Mouse (Mus musculus): Measurements from ENCODE around the gene Ilvbl. TPM values are rescaled to one million over a fixed set of nuclear protein-coding genes. Genes with fewer than 3 reads are reported as not detected.
"Not testable (repeated sequence)": the region's sequence is repeated elsewhere in the genome, so short reads cannot be mapped to it uniquely, and the experiment has no call there.

The Ilvbl gene
- polyA plus RNA-seq, 1 experiment from 2014 or later: 27.5 TPM

- 82% methylated on average over 6 of the region's 6 CpGs for WGBS
- no peak for DNase-seq (ENCODE audit: low spot score)
- H3K9ac ChIP-seq (ENCODE audit: low read depth, low read length): no peak overlapping the region
- ATAC-seq (ENCODE audit: low FRiP score): no peak
- H3K4me3 ChIP-seq (ENCODE audit: low read depth, low read length): no peak overlapping the region
- H3K4me1 ChIP-seq (replicated peaks; ENCODE audit: control insufficient read depth, insufficient read depth, low read length): no peaks in the 10 kb centered on the region; the same call in 1 of the 2 replicates
- no peaks in the 10 kb centered on the region for H3K9me3 ChIP-seq (ENCODE audit: control insufficient read depth, low read length)
- no peak overlapping the region for H3K27ac ChIP-seq (ENCODE audit: low read depth, low read length)
- no peaks in the 10 kb centered on the region for H3K27me3 ChIP-seq (ENCODE audit: control insufficient read depth, insufficient read depth, low read length)
- H3K36me3 ChIP-seq (ENCODE audit: control insufficient read depth, insufficient read depth, low read length): no peaks in the 10 kb centered on the region
- no peak overlapping the region for H3K4me2 ChIP-seq (replicated peaks; ENCODE audit: low read depth, low read length)
Observed at GRCm38 (mm10) chr10:78594157-78594556, 20.0 kb downstream of the Ilvbl start.

GRCm38 (mm10) chr10:78594566-78594965 is 20.4 kb downstream of the Ilvbl start:
- no peak for DNase-seq (ENCODE audit: low spot score)
- H3K27me3 ChIP-seq (ENCODE audit: control insufficient read depth, insufficient read depth, low read length): no peaks in the 10 kb centered on the region
- no peak for ATAC-seq (ENCODE audit: low FRiP score)

GRCm38 (mm10) chr10:78599865-78600264 is 25.7 kb downstream of the Ilvbl start:
- H3K4me2 ChIP-seq (replicated peaks; ENCODE audit: low read depth, low read length): no peak overlapping the region
- no peak for DNase-seq (ENCODE audit: low spot score)
- no peaks in the 10 kb centered on the region for H3K9me3 ChIP-seq (ENCODE audit: control insufficient read depth, low read length)
- H3K4me3 ChIP-seq (ENCODE audit: low read depth, low read length): no peak overlapping the region
- no peaks in the 10 kb centered on the region for H3K36me3 ChIP-seq (ENCODE audit: control insufficient read depth, insufficient read depth, low read length)
- H3K4me1 ChIP-seq (replicated peaks; ENCODE audit: control insufficient read depth, insufficient read depth, low read length): no peaks in the 10 kb centered on the region
- H3K9ac ChIP-seq (ENCODE audit: low read depth, low read length): no peak overlapping the region
- no peak overlapping the region for H3K27ac ChIP-seq (ENCODE audit: low read depth, low read length)
- WGBS: 86% methylated on average over 5 of the region's 5 CpGs
- no peak for ATAC-seq (ENCODE audit: low FRiP score)
- no peaks in the 10 kb centered on the region for H3K27me3 ChIP-seq (ENCODE audit: control insufficient read depth, insufficient read depth, low read length)

More at GRCm38 (mm10) chr10:78594566-78594965, 20.4 kb downstream of the Ilvbl start:
- no peak overlapping the region for H3K4me2 ChIP-seq (replicated peaks; ENCODE audit: low read depth, low read length)
- no peaks in the 10 kb centered on the region for H3K36me3 ChIP-seq (ENCODE audit: control insufficient read depth, insufficient read depth, low read length)
- H3K4me3 ChIP-seq (ENCODE audit: low read depth, low read length): no peak overlapping the region
- H3K4me1 ChIP-seq (replicated peaks; ENCODE audit: control insufficient read depth, insufficient read depth, low read length): no peaks in the 10 kb centered on the region; the same call in 1 of the 2 replicates
- no peak overlapping the region for H3K27ac ChIP-seq (ENCODE audit: low read depth, low read length)
- no peak overlapping the region for H3K9ac ChIP-seq (ENCODE audit: low read depth, low read length)
- no peaks in the 10 kb centered on the region for H3K9me3 ChIP-seq (ENCODE audit: control insufficient read depth, low read length)

- H3K27ac ChIP-seq (ENCODE audit: low read depth, low read length): no peak overlapping the region
- H3K9ac ChIP-seq (ENCODE audit: low read depth, low read length): no peak overlapping the region
- DNase-seq (ENCODE audit: low spot score) (peak; percentile 20), ATAC-seq (ENCODE audit: low FRiP score) (no peak)
- no peaks in the 10 kb centered on the region for H3K36me3 ChIP-seq (ENCODE audit: control insufficient read depth, insufficient read depth, low read length)
- WGBS: 47% methylated on average over 3 of the region's 3 CpGs
- H3K4me3 ChIP-seq (ENCODE audit: low read depth, low read length): no peak overlapping the region
- no peaks in the 10 kb centered on the region for H3K9me3 ChIP-seq (ENCODE audit: control insufficient read depth, low read length)
- no peaks in the 10 kb centered on the region for H3K4me1 ChIP-seq (replicated peaks; ENCODE audit: control insufficient read depth, insufficient read depth, low read length)
- H3K27me3 ChIP-seq (ENCODE audit: control insufficient read depth, insufficient read depth, low read length): no peaks in the 10 kb centered on the region
- H3K4me2 ChIP-seq (replicated peaks; ENCODE audit: low read depth, low read length): no peak overlapping the region
Observed at GRCm38 (mm10) chr10:78605080-78605479, 30.9 kb downstream of the Ilvbl start.

- WGBS: 74% methylated on average over 3 of the region's 3 CpGs
- no peak for DNase-seq (ENCODE audit: low spot score)
- no peaks in the 10 kb centered on the region for H3K4me1 ChIP-seq (replicated peaks; ENCODE audit: control insufficient read depth, insufficient read depth, low read length)
- no peak overlapping the region for H3K4me3 ChIP-seq (ENCODE audit: low read depth, low read length)
- H3K4me2 ChIP-seq (replicated peaks; ENCODE audit: low read depth, low read length): no peak overlapping the region
- no peak for ATAC-seq (ENCODE audit: low FRiP score)
- H3K9ac ChIP-seq (ENCODE audit: low read depth, low read length): no peak overlapping the region
- no peak overlapping the region for H3K27ac ChIP-seq (ENCODE audit: low read depth, low read length)
- H3K36me3 ChIP-seq (ENCODE audit: control insufficient read depth, insufficient read depth, low read length): no peaks in the 10 kb centered on the region
- H3K9me3 ChIP-seq (ENCODE audit: control insufficient read depth, low read length): no peaks in the 10 kb centered on the region
- no peaks in the 10 kb centered on the region for H3K27me3 ChIP-seq (ENCODE audit: control insufficient read depth, insufficient read depth, low read length)
Observed at GRCm38 (mm10) chr10:78607602-78608001, 33.5 kb downstream of the Ilvbl start.

- Histone ChIP-seq H3K4me1 (replicated peaks; ENCODE audit: control insufficient read depth, insufficient read depth, low read length) (no peaks in the 10 kb centered on the region), H3K27me3 (ENCODE audit: control insufficient read depth, insufficient read depth, low read length) (no peaks in the 10 kb centered on the region), H3K4me3 (ENCODE audit: low read depth, low read length) (no peak within 1 kb of the TSS), H3K4me2 (replicated peaks; ENCODE audit: low read depth, low read length) (no peak within 1 kb of the TSS), H3K9me3 (ENCODE audit: control insufficient read depth, low read length) (no peaks in the 10 kb centered on the region), H3K9ac (ENCODE audit: low read depth, low read length) (no peak within 1 kb of the TSS), H3K36me3 (ENCODE audit: control insufficient read depth, insufficient read depth, low read length) (no peaks in the 10 kb centered on the region), H3K27ac (ENCODE audit: low read depth, low read length) (no peak within 1 kb of the TSS)
- ATAC-seq (ENCODE audit: low FRiP score) (no peak), DNase-seq (ENCODE audit: low spot score) (no peak)
- 92% methylated on average over 1 of the region's 1 CpGs for WGBS
Observed at GRCm38 (mm10) chr10:78617974-78618373, 43.8 kb downstream of the Ilvbl start, which contains the start of gene Olfr1357. TSS of gene Olfr1357 (minus strand) at chr10:78618074.

- H3K27ac ChIP-seq (ENCODE audit: low read depth, low read length); H3K4me3 ChIP-seq (ENCODE audit: low read depth, low read length); H3K36me3 ChIP-seq (ENCODE audit: control insufficient read depth, insufficient read depth, low read length); DNase-seq (ENCODE audit: low spot score); H3K4me1 ChIP-seq (replicated peaks; ENCODE audit: control insufficient read depth, insufficient read depth, low read length); H3K9ac ChIP-seq (ENCODE audit: low read depth, low read length); H3K9me3 ChIP-seq (ENCODE audit: control insufficient read depth, low read length); H3K4me2 ChIP-seq (replicated peaks; ENCODE audit: low read depth, low read length); H3K27me3 ChIP-seq (ENCODE audit: control insufficient read depth, insufficient read depth, low read length); ATAC-seq (ENCODE audit: low FRiP score): not testable (repeated sequence)
- 79% methylated on average over 3 of the region's 3 CpGs for WGBS
Observed at GRCm38 (mm10) chr10:78623143-78623542, 49.0 kb downstream of the Ilvbl start.

GRCm38 (mm10) chr10:78630194-78630593 is 56.0 kb downstream of the Ilvbl start:
- no peak overlapping the region for H3K4me3 ChIP-seq (ENCODE audit: low read depth, low read length)
- ATAC-seq (ENCODE audit: low FRiP score) (no peak), DNase-seq (ENCODE audit: low spot score) (no peak)
- H3K9ac ChIP-seq (ENCODE audit: low read depth, low read length): no peak overlapping the region
- no peaks in the 10 kb centered on the region for H3K27me3 ChIP-seq (ENCODE audit: control insufficient read depth, insufficient read depth, low read length)
- H3K4me2 ChIP-seq (replicated peaks; ENCODE audit: low read depth, low read length): no peak overlapping the region
- no peaks in the 10 kb centered on the region for H3K4me1 ChIP-seq (replicated peaks; ENCODE audit: control insufficient read depth, insufficient read depth, low read length)
- no peak overlapping the region for H3K27ac ChIP-seq (ENCODE audit: low read depth, low read length)
- 86% methylated on average over 4 of the region's 4 CpGs for WGBS
- no peaks in the 10 kb centered on the region for H3K9me3 ChIP-seq (ENCODE audit: control insufficient read depth, low read length)
- no peaks in the 10 kb centered on the region for H3K36me3 ChIP-seq (ENCODE audit: control insufficient read depth, insufficient read depth, low read length)

GRCm38 (mm10) chr10:78632311-78632710 is 58.2 kb downstream of the Ilvbl start:
- Histone ChIP-seq H3K9me3 (ENCODE audit: control insufficient read depth, low read length) (no peaks in the 10 kb centered on the region), H3K9ac (ENCODE audit: low read depth, low read length) (no peak overlapping the region), H3K36me3 (ENCODE audit: control insufficient read depth, insufficient read depth, low read length) (no peaks in the 10 kb centered on the region), H3K27ac (ENCODE audit: low read depth, low read length) (no peak overlapping the region), H3K27me3 (ENCODE audit: control insufficient read depth, insufficient read depth, low read length) (no peaks in the 10 kb centered on the region), H3K4me2 (replicated peaks; ENCODE audit: low read depth, low read length) (no peak overlapping the region), H3K4me1 (replicated peaks; ENCODE audit: control insufficient read depth, insufficient read depth, low read length) (no peaks in the 10 kb centered on the region), H3K4me3 (ENCODE audit: low read depth, low read length) (no peak overlapping the region)
- DNase-seq (ENCODE audit: low spot score) (peak; percentile 49), ATAC-seq (ENCODE audit: low FRiP score) (peak; percentile 64; the same call in 1 of the 2 replicates)
- WGBS: 18% methylated on average over 6 of the region's 6 CpGs
